Comparison of ENCODE assay signal across 12 mouse cellular contexts in the genomic region with DNA sequence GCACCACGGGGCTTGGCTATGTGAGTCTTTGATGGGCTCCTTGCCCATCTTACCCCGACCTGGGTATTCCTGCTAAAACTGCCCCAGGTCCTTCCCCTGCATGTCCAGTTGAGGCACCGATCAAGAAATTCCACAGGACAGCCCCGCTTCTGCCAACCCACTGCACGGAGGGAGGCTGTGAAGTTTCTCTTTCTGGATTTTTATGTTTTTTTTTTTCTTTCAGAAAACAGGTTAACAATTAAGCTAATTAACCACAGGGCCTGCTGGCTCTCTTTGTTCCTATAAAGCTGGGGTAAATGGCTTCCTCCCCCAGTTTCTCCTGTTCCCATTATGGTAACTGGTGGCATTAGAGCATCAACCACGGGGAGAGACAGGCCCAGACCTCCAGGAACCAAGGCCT. TPM values are rescaled to one million over a fixed set of nuclear protein-coding genes. Genes with fewer than 3 reads are reported as not detected.
DNase-seq lines count a peak whose midpoint lies in the region; ATAC-seq and TF ChIP-seq lines count a peak whose summit lies in the region.
"Had no signal": no experiment of that assay in that cellular context is flagged by ENCODE, and none has a peak within 500 bp of the region (broad histone marks: within the 10 kb centered on the region; RNA-seq: fewer than 3 reads in every experiment).

No protein-coding gene starts in this region.

- TF ChIP-seq CTCF in E14TG2a.4 (conservative IDR thresholded peaks at IDR 0.05; ENCODE audit: low read length) = no peak
- no peak for TF ChIP-seq CTCF in hindbrain, postnatal 0 days (IDR thresholded peaks at IDR 0.05; ENCODE audit: low read depth)

- H3K4me3 ChIP-seq in heart, embryonic 14.5 days (ENCODE audit: control insufficient read depth in 1 of 2, insufficient read depth in 1 of 2, low read depth in 1 of 2, low read length in 2 of 2) = no peak overlapping the region
- H3K4me3 ChIP-seq in E14TG2a.4 (replicated peaks; ENCODE audit: low read length) = peak overlapping the region; percentile 74
- H3K4me3 ChIP-seq in intestine, embryonic 15.5 days (replicated peaks) = no peak overlapping the region
- no peak overlapping the region for H3K4me3 ChIP-seq in limb, embryonic 13.5 days
- H3K4me3 ChIP-seq in neural tube, embryonic 15.5 days (replicated peaks) = no peak overlapping the region
- no peak overlapping the region for H3K4me3 ChIP-seq in hindbrain, postnatal 0 days (ENCODE audit: low read length)
- H3K4me3 ChIP-seq: embryonic facial prominence, embryonic 13.5 days; megakaryocyte, embryonic 14.5 days had no signal

- no peak overlapping the region for H3K4me2 ChIP-seq in heart, embryonic 14.5 days (ENCODE audit: low read length)
- peak overlapping the region; percentile 41 for H3K4me2 ChIP-seq in intestine, embryonic 15.5 days (replicated peaks)
- H3K4me2 ChIP-seq in limb, embryonic 13.5 days (replicated peaks) = no peak overlapping the region
- H3K4me2 ChIP-seq in neural tube, embryonic 15.5 days = no peak overlapping the region
- H3K4me2 ChIP-seq in hindbrain, postnatal 0 days (ENCODE audit: low read depth, low read length) = no peak overlapping the region
- H3K4me2 ChIP-seq: embryonic facial prominence, embryonic 13.5 days had no signal

- H3K27ac ChIP-seq in heart, embryonic 14.5 days (replicated peaks in 1 of 2; ENCODE audit: control insufficient read depth in 1 of 2, insufficient read depth in 1 of 2, low read depth in 2 of 2, low read length in 2 of 2) = peak overlapping the region; percentile 83 to 84
- H3K27ac ChIP-seq in intestine, embryonic 15.5 days = peak overlapping the region; percentile 72; the same call in 1 of the 2 replicates
- no peak overlapping the region for H3K27ac ChIP-seq in limb, embryonic 13.5 days
- H3K27ac ChIP-seq in neural tube, embryonic 15.5 days (replicated peaks) = no peak overlapping the region
- no peak overlapping the region for H3K27ac ChIP-seq in hindbrain, postnatal 0 days
- H3K27ac ChIP-seq: embryonic facial prominence, embryonic 13.5 days had no signal

- no peak for DNase-seq in heart, postnatal 4 days
- DNase-seq in spleen, adult 18-20 months = no peak
- DNase-seq in hindbrain, postnatal 0 days (ENCODE audit: low spot score) = no peak
- DNase-seq: cerebellum, adult 9-10 months; thymus, postnatal 14 days had no signal

- H3K9ac ChIP-seq in heart, embryonic 14.5 days (ENCODE audit: low read length) = peak overlapping the region; percentile 16; the same call in 1 of the 2 replicates
- peak overlapping the region; percentile 15; the same call in 1 of the 2 replicates for H3K9ac ChIP-seq in intestine, embryonic 15.5 days
- peak overlapping the region; percentile 50; the same call in 1 of the 2 replicates for H3K9ac ChIP-seq in limb, embryonic 13.5 days
- no peak overlapping the region for H3K9ac ChIP-seq in neural tube, embryonic 15.5 days (replicated peaks)
- H3K9ac ChIP-seq in hindbrain, postnatal 0 days (replicated peaks; ENCODE audit: low read length) = no peak overlapping the region
- H3K9ac ChIP-seq: embryonic facial prominence, embryonic 13.5 days had no signal

- peaks cover 64 to 77% of the 10 kb centered on the region in 2 experiments for H3K4me1 ChIP-seq in heart, embryonic 14.5 days (ENCODE audit: control insufficient read depth in 2 of 2, insufficient read depth in 2 of 2, low read length in 2 of 2)
- H3K4me1 ChIP-seq in E14TG2a.4 (replicated peaks; ENCODE audit: low read depth, low read length) = peaks cover 100% of the 10 kb centered on the region
- peaks cover 73% of the 10 kb centered on the region for H3K4me1 ChIP-seq in intestine, embryonic 15.5 days (replicated peaks)
- H3K4me1 ChIP-seq in limb, embryonic 13.5 days = peaks cover 53% of the 10 kb centered on the region
- H3K4me1 ChIP-seq in neural tube, embryonic 15.5 days = peaks cover 14% of the 10 kb centered on the region
- no peaks in the 10 kb centered on the region for H3K4me1 ChIP-seq in hindbrain, postnatal 0 days (ENCODE audit: insufficient read depth, low read length)

- whole genome bisulfite sequencing in heart, embryonic 14.5 days = 72% methylated on average over 6 of the region's 6 CpGs
- 66% methylated on average over 6 of the region's 6 CpGs for WGBS in intestine, embryonic 15.5 days
- 50% methylated on average over 6 of the region's 6 CpGs for WGBS in limb, embryonic 13.5 days
- WGBS in neural tube, embryonic 15.5 days = 48% methylated on average over 6 of the region's 6 CpGs
- WGBS in hindbrain, postnatal 0 days = 65% methylated on average over 6 of the region's 6 CpGs

- H3K27me3 ChIP-seq in heart, embryonic 14.5 days (ENCODE audit: control insufficient read depth, insufficient read depth, low read length) = no peaks in the 10 kb centered on the region
- H3K27me3 ChIP-seq in E14TG2a.4 (ENCODE audit: insufficient read depth, low read length) = no peaks in the 10 kb centered on the region
- no peaks in the 10 kb centered on the region for H3K27me3 ChIP-seq in intestine, embryonic 15.5 days (replicated peaks)
- H3K27me3 ChIP-seq in limb, embryonic 13.5 days = peaks cover 22% of the 10 kb centered on the region
- H3K27me3 ChIP-seq in neural tube, embryonic 15.5 days (replicated peaks) = peaks cover 19% of the 10 kb centered on the region
- H3K27me3 ChIP-seq in hindbrain, postnatal 0 days (ENCODE audit: insufficient read depth, low read length) = 0 out of 2 replicates have a peak, but pooled peaks cover 7% of the 10 kb centered on the region

- no peaks in the 10 kb centered on the region for H3K36me3 ChIP-seq in heart, embryonic 14.5 days (ENCODE audit: control insufficient read depth, insufficient read depth, low read length)
- H3K36me3 ChIP-seq in E14TG2a.4 (ENCODE audit: insufficient read depth, low read length) = peaks cover 26% of the 10 kb centered on the region
- no peaks in the 10 kb centered on the region for H3K36me3 ChIP-seq in intestine, embryonic 15.5 days
- no peaks in the 10 kb centered on the region for H3K36me3 ChIP-seq in limb, embryonic 13.5 days
- no peaks in the 10 kb centered on the region for H3K36me3 ChIP-seq in neural tube, embryonic 15.5 days
- H3K36me3 ChIP-seq in hindbrain, postnatal 0 days (ENCODE audit: insufficient read depth, low read length) = no peaks in the 10 kb centered on the region
- H3K36me3 ChIP-seq: embryonic facial prominence, embryonic 13.5 days had no signal

- no peak for ATAC-seq in heart, embryonic 14.5 days (ENCODE audit: insufficient number of reproducible peaks, insufficient read depth, low FRiP score, low read depth)
- ATAC-seq in intestine, embryonic 15.5 days = no peak
- no peak for ATAC-seq in limb, embryonic 13.5 days (ENCODE audit: low FRiP score, low read depth)
- no peak for ATAC-seq in neural tube, embryonic 15.5 days (ENCODE audit: low FRiP score)
- no peak for ATAC-seq in hindbrain, postnatal 0 days

- no peaks in the 10 kb centered on the region for H3K9me3 ChIP-seq in heart, embryonic 14.5 days (ENCODE audit: control insufficient read depth, low read length)
- H3K9me3 ChIP-seq in E14TG2a.4 (ENCODE audit: low read length) = no peaks in the 10 kb centered on the region
- H3K9me3 ChIP-seq in intestine, embryonic 15.5 days = no peaks in the 10 kb centered on the region
- no peaks in the 10 kb centered on the region for H3K9me3 ChIP-seq in limb, embryonic 13.5 days
- no peaks in the 10 kb centered on the region for H3K9me3 ChIP-seq in neural tube, embryonic 15.5 days (replicated peaks)
- H3K9me3 ChIP-seq in hindbrain, postnatal 0 days (ENCODE audit: low read length) = no peaks in the 10 kb centered on the region
- H3K9me3 ChIP-seq: embryonic facial prominence, embryonic 13.5 days; megakaryocyte, embryonic 14.5 days had no signal

RNA-seq across cellular contexts. Expression of a gene that starts 10.2 kb away (rescaled TPM):
- 14.5 and 15.5 TPM in 2 replicates for polyA plus RNA-seq in heart, embryonic 14.5 days (2014; fragmentation: Nextera tagmentation; extraction: Ambion mirVana)
- total RNA-seq in heart, postnatal 4 days (2021) = 10 to 100 TPM; 20.0 to 21.2 TPM
- 77.2 and 80.6 TPM in 2 replicates for polyA plus RNA-seq in intestine, embryonic 15.5 days (2015; fragmentation: Nextera tagmentation; extraction: Ambion mirVana)
- 4.8 and 6.0 TPM in 2 replicates for polyA plus RNA-seq in limb, embryonic 13.5 days (2015; fragmentation: Nextera tagmentation; extraction: Ambion mirVana)
- polyA plus RNA-seq in neural tube, embryonic 15.5 days (2015; fragmentation: Nextera tagmentation; extraction: Ambion mirVana) = 0.97 and 8.8 TPM in 2 replicates
- 1.6 and 2.1 TPM in 2 replicates for total RNA-seq in hindbrain, postnatal 0 days (2014; rRNA removed)
- 1.5 and 1.8 TPM in 2 replicates for polyA plus RNA-seq in hindbrain, postnatal 0 days (2015; fragmentation: Nextera tagmentation; extraction: Ambion mirVana)

RNA-seq across cellular contexts. Expression of a gene that starts 19.5 kb away (rescaled TPM):
- 18.9 and 24.2 TPM in 2 replicates for polyA plus RNA-seq in heart, embryonic 14.5 days (2014; fragmentation: Nextera tagmentation; extraction: Ambion mirVana)
- 10 to 100 TPM; 13.0 to 14.2 TPM for total RNA-seq in heart, postnatal 4 days (2021)
- polyA plus RNA-seq in intestine, embryonic 15.5 days (2015; fragmentation: Nextera tagmentation; extraction: Ambion mirVana) = 31.3 and 34.9 TPM in 2 replicates
- polyA plus RNA-seq in limb, embryonic 13.5 days (2015; fragmentation: Nextera tagmentation; extraction: Ambion mirVana) = 32.9 and 33.8 TPM in 2 replicates
- 22.0 and 23.7 TPM in 2 replicates for polyA plus RNA-seq in neural tube, embryonic 15.5 days (2015; fragmentation: Nextera tagmentation; extraction: Ambion mirVana)
- 22.5 and 34.6 TPM in 2 replicates for total RNA-seq in hindbrain, postnatal 0 days (2014; rRNA removed)
- polyA plus RNA-seq in hindbrain, postnatal 0 days (2015; fragmentation: Nextera tagmentation; extraction: Ambion mirVana) = 18.0 and 18.8 TPM in 2 replicates

RNA-seq across cellular contexts. Expression of a gene that starts 20.6 kb away (rescaled TPM):
- polyA plus RNA-seq in heart, embryonic 14.5 days (2014; fragmentation: Nextera tagmentation; extraction: Ambion mirVana) = 21.0 and 21.1 TPM in 2 replicates
- 10 to 100 TPM; 51.7 to 58.8 TPM for total RNA-seq in heart, postnatal 4 days (2021)
- 12.0 and 12.1 TPM in 2 replicates for polyA plus RNA-seq in intestine, embryonic 15.5 days (2015; fragmentation: Nextera tagmentation; extraction: Ambion mirVana)
- polyA plus RNA-seq in limb, embryonic 13.5 days (2015; fragmentation: Nextera tagmentation; extraction: Ambion mirVana) = 15.5 and 19.4 TPM in 2 replicates
- 9.8 and 10.2 TPM in 2 replicates for polyA plus RNA-seq in neural tube, embryonic 15.5 days (2015; fragmentation: Nextera tagmentation; extraction: Ambion mirVana)
- 24.4 and 39.2 TPM in 2 replicates for total RNA-seq in hindbrain, postnatal 0 days (2014; rRNA removed)
- 7.7 and 8.0 TPM in 2 replicates for polyA plus RNA-seq in hindbrain, postnatal 0 days (2015; fragmentation: Nextera tagmentation; extraction: Ambion mirVana)

RNA-seq across cellular contexts. Expression of a gene that starts 24.2 kb away (rescaled TPM):
- 0.09 and 0.22 TPM in 2 replicates for polyA plus RNA-seq in heart, embryonic 14.5 days (2014; fragmentation: Nextera tagmentation; extraction: Ambion mirVana)
- under 1 TPM; 0.16 to 0.19 TPM for total RNA-seq in heart, postnatal 4 days (2021)
- 95.2 and 111 TPM in 2 replicates for polyA plus RNA-seq in intestine, embryonic 15.5 days (2015; fragmentation: Nextera tagmentation; extraction: Ambion mirVana)
- polyA plus RNA-seq in limb, embryonic 13.5 days (2015; fragmentation: Nextera tagmentation; extraction: Ambion mirVana) = 0.15 and 0.24 TPM in 2 replicates
- polyA plus RNA-seq in neural tube, embryonic 15.5 days (2015; fragmentation: Nextera tagmentation; extraction: Ambion mirVana) = 0.12 and 5.0 TPM in 2 replicates
- 0.29 and 0.63 TPM in 2 replicates for total RNA-seq in hindbrain, postnatal 0 days (2014; rRNA removed)
- polyA plus RNA-seq in hindbrain, postnatal 0 days (2015; fragmentation: Nextera tagmentation; extraction: Ambion mirVana) = 0.20 and 0.45 TPM in 2 replicates

Comparison
In these comparisons a context has a peak if more than half of its experiments do, and no peak if none do; other contexts are left out.
1. H3K27ac ChIP-seq: peak in heart, embryonic 14.5 days (2 of 2) and intestine, embryonic 15.5 days (single experiment); none in limb, embryonic 13.5 days (single experiment), neural tube, embryonic 15.5 days (single experiment) and hindbrain, postnatal 0 days (single experiment).
2. H3K9ac ChIP-seq: peak in heart, embryonic 14.5 days (single experiment), intestine, embryonic 15.5 days (single experiment) and limb, embryonic 13.5 days (single experiment); none in neural tube, embryonic 15.5 days (single experiment) and hindbrain, postnatal 0 days (single experiment).